Comparison of ENCODE assay signal across 9 mouse cellular contexts in genomic region chr2:68405163-68405715, GRCm38 (mm10).
DNase-seq lines count a peak whose midpoint lies in the region; ATAC-seq lines count a peak whose summit lies in the region.
"Had no signal": no experiment of that assay in that cellular context is flagged by ENCODE, and none has a peak within 500 bp of the region (broad histone marks: within the 10 kb centered on the region; RNA-seq: fewer than 3 reads in every experiment).

No protein-coding gene starts in this region.

- H3K9ac ChIP-seq in kidney, embryonic 16.5 days (replicated peaks; ENCODE audit: low read length): peak overlapping the region; percentile 42
- no peak overlapping the region for H3K9ac ChIP-seq in embryonic facial prominence, embryonic 15.5 days
- no peak overlapping the region for H3K9ac ChIP-seq in hindbrain, embryonic 12.5 days
- H3K9ac ChIP-seq in midbrain, embryonic 15.5 days: no peak overlapping the region

- H3K4me3 ChIP-seq in kidney, embryonic 16.5 days (ENCODE audit: low read length): peak overlapping the region; percentile 15; the same call in 1 of the 2 replicates
- peak overlapping the region; percentile 22 for H3K4me3 ChIP-seq in embryonic facial prominence, embryonic 15.5 days (replicated peaks)
- no peak overlapping the region for H3K4me3 ChIP-seq in hindbrain, embryonic 12.5 days
- H3K4me3 ChIP-seq in midbrain, embryonic 15.5 days: no peak overlapping the region

- peaks cover 54% of the 10 kb centered on the region for H3K4me1 ChIP-seq in kidney, embryonic 16.5 days (ENCODE audit: insufficient read depth, low read length)
- H3K4me1 ChIP-seq in embryonic facial prominence, embryonic 15.5 days: peaks cover 27% of the 10 kb centered on the region
- peaks cover 55% of the 10 kb centered on the region for H3K4me1 ChIP-seq in hindbrain, embryonic 12.5 days
- H3K4me1 ChIP-seq in midbrain, embryonic 15.5 days: peaks cover 47% of the 10 kb centered on the region

- ATAC-seq in kidney, embryonic 16.5 days (ENCODE audit: low FRiP score, low TSS enrichment): peak; percentile 37; the same call in 1 of the 2 replicates
- ATAC-seq in embryonic facial prominence, embryonic 15.5 days (ENCODE audit: insufficient number of reproducible peaks, low FRiP score, low TSS enrichment, low read depth): no peak
- peak; percentile 16 for ATAC-seq in hindbrain, embryonic 12.5 days (ENCODE audit: low FRiP score)
- ATAC-seq in midbrain, embryonic 15.5 days (replicated peaks): no peak
- ATAC-seq: Patski had no signal

- H3K4me2 ChIP-seq in kidney, embryonic 16.5 days (replicated peaks; ENCODE audit: low read depth, low read length): peak overlapping the region; percentile 45
- H3K4me2 ChIP-seq in embryonic facial prominence, embryonic 15.5 days (replicated peaks): peak overlapping the region; percentile 45
- peak overlapping the region; percentile 22; the same call in 1 of the 2 replicates for H3K4me2 ChIP-seq in hindbrain, embryonic 12.5 days (replicated peaks)
- H3K4me2 ChIP-seq in midbrain, embryonic 15.5 days: peak overlapping the region; percentile 23

- no peaks in the 10 kb centered on the region for H3K27me3 ChIP-seq in kidney, embryonic 16.5 days (ENCODE audit: insufficient read depth, low read length)
- no peaks in the 10 kb centered on the region for H3K27me3 ChIP-seq in embryonic facial prominence, embryonic 15.5 days
- no peaks in the 10 kb centered on the region for H3K27me3 ChIP-seq in hindbrain, embryonic 12.5 days
- no peaks in the 10 kb centered on the region for H3K27me3 ChIP-seq in midbrain, embryonic 15.5 days (replicated peaks)
- H3K27me3 ChIP-seq: Patski had no signal

- no peak for DNase-seq in kidney, postnatal 36 days
- no peak for DNase-seq in cerebellum, adult 18-20 months
- DNase-seq in left cerebral cortex, postnatal 36 days (ENCODE audit: low spot score in 2 of 2): no peak
- DNase-seq: cerebellum, adult 8-10 months had no signal

- H3K9me3 ChIP-seq in kidney, embryonic 16.5 days (ENCODE audit: low read length): no peaks in the 10 kb centered on the region
- H3K9me3 ChIP-seq in embryonic facial prominence, embryonic 15.5 days (replicated peaks): no peaks in the 10 kb centered on the region
- H3K9me3 ChIP-seq in hindbrain, embryonic 12.5 days (replicated peaks): no peaks in the 10 kb centered on the region
- no peaks in the 10 kb centered on the region for H3K9me3 ChIP-seq in midbrain, embryonic 15.5 days

- H3K27ac ChIP-seq in kidney, embryonic 16.5 days (ENCODE audit: low read length): peak overlapping the region; percentile 77
- peak overlapping the region; percentile 18; the same call in 1 of the 2 replicates for H3K27ac ChIP-seq in embryonic facial prominence, embryonic 15.5 days (replicated peaks)
- peak overlapping the region; percentile 57 for H3K27ac ChIP-seq in hindbrain, embryonic 12.5 days
- H3K27ac ChIP-seq in midbrain, embryonic 15.5 days: no peak overlapping the region

- intact Hi-C loops in left cerebral cortex, postnatal 36 days (cut with DNase I): no loop called here

- H3K36me3 ChIP-seq in kidney, embryonic 16.5 days (ENCODE audit: insufficient read depth, low read length): no peaks in the 10 kb centered on the region
- no peaks in the 10 kb centered on the region for H3K36me3 ChIP-seq in embryonic facial prominence, embryonic 15.5 days
- H3K36me3 ChIP-seq in hindbrain, embryonic 12.5 days: no peaks in the 10 kb centered on the region
- H3K36me3 ChIP-seq in midbrain, embryonic 15.5 days (replicated peaks): no peaks in the 10 kb centered on the region

- WGBS in kidney, embryonic 16.5 days: 16% methylated on average over 16 of the region's 16 CpGs
- 21% methylated on average over 16 of the region's 16 CpGs for WGBS in embryonic facial prominence, embryonic 15.5 days
- 42% methylated on average over 16 of the region's 16 CpGs for WGBS in hindbrain, embryonic 12.5 days
- 31% methylated on average over 16 of the region's 16 CpGs for WGBS in midbrain, embryonic 15.5 days

Comparison
In these comparisons a context has a peak if more than half of its experiments do, and no peak if none do; other contexts are left out.
1. ATAC-seq: peak in kidney, embryonic 16.5 days (single experiment) and hindbrain, embryonic 12.5 days (single experiment); none in embryonic facial prominence, embryonic 15.5 days (single experiment) and midbrain, embryonic 15.5 days (single experiment).
2. H3K4me3 ChIP-seq: peak in kidney, embryonic 16.5 days (single experiment) and embryonic facial prominence, embryonic 15.5 days (single experiment); none in hindbrain, embryonic 12.5 days (single experiment) and midbrain, embryonic 15.5 days (single experiment).
3. Peak in every context shown above with its lines, with median percentiles within 50 percentile points of each other: H3K4me2 ChIP-seq.